Mouse (Mus musculus): ENCODE data around the gene Nlrp5. TPM values are rescaled to one million over a fixed set of nuclear protein-coding genes. Genes with fewer than 3 reads are reported as not detected.
"Not testable (repeated sequence)": the region's sequence is repeated elsewhere in the genome, so short reads cannot be mapped to it uniquely, and the experiment has no call there.

Gene Nlrp5
- total RNA-seq (2017) = not detected in 2 replicates

DNA sequence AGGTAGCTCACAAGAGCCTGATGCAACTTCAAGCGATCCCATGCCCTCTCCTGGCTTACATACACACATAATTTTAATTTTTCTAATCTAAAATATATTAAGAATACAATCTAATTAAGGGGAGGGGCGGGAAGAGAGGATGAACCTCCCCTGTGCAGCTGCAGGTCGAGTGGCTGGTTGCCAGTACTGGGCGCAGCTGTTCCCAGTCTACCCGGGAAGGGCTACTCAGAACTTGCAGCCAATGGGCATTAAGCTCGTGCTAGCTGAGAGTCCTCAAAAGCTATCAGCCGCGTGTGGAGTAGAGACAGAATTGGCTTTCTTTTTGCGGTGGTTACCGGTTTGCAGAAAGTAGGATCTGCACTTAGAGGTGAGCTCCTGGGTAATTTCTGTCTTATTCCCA, at the start of gene Nlrp5:
Nlrp5 (plus strand) TSS at position 301 of the 400 bp plus-strand sequence.
- ATAC-seq (replicated peaks in 1 of 2; ENCODE audit: insufficient read depth in 1 of 2, low FRiP score in 2 of 2, low TSS enrichment in 1 of 2, low read depth in 1 of 2, poor library complexity in 2 of 2, severe bottlenecking in 2 of 2) = no peak

DNA sequence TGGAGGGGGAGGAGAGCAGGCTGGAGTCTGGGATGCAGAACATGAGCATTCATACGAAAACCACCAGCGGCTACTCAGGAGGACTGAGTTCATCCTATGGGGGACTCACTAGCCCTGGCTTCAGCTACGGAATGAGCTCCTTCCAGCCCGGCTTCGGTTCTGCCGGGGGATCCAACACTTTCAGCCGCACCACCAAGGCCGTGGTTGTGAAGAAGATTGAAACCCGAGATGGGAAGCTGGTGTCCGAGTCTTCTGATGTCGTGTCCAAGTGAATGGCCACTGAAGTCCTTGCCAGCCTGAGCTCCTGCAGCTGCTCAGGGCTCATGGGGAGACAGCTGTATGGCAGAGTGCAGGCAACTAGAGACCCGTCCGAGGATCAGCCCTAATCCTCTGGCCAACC, 27.4 kb upstream of the Nlrp5 start:
- ATAC-seq (replicated peaks in 1 of 2; ENCODE audit: insufficient read depth in 1 of 2, low FRiP score in 2 of 2, low TSS enrichment in 1 of 2, low read depth in 1 of 2, poor library complexity in 2 of 2, severe bottlenecking in 2 of 2) = not testable (repeated sequence)

DNA sequence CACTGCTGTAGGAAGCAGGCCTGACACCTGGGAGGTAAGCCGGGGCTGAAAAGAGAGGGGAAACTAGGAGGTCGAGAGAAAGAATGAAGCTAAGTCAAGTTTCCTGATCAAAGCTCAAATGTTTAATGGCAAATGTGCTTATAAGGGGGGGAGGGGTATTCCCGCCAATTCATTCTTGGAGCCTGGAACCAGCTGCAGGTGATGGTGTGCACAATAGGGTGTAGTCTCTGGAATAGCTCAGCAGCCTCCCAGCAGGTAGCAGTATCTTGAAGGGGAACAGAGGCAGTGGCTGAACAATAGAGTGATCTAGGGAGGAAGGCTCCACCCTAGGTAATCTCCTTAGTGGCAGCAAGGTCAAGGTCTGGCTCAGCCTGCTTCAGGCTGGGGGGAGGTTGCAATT, 84.5 kb downstream of the Nlrp5 start:
- not testable (repeated sequence) for ATAC-seq (replicated peaks in 1 of 2; ENCODE audit: insufficient read depth in 1 of 2, low FRiP score in 2 of 2, low TSS enrichment in 1 of 2, low read depth in 1 of 2, poor library complexity in 2 of 2, severe bottlenecking in 2 of 2)

DNA sequence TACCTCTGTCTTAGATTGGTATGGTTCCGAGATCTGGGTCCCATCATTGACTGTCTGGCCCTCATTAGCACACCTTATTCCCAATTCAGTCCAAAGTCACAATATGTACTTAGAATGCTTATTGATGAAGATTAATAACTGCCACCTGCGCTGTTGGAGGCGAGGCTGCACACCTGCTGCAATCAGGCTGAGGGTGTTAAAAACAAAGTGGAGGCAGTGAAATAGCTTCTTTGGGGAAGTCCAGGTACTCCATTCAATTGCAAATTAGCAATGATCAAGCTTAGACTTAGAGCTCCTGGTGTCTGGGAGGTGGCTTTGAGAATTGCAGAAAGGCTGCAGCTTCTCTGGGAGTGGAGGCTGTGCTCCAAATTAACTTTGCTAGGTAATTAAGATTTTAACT, 85.1 kb downstream of the Nlrp5 start:
- not testable (repeated sequence) for ATAC-seq (replicated peaks in 1 of 2; ENCODE audit: insufficient read depth in 1 of 2, low FRiP score in 2 of 2, low TSS enrichment in 1 of 2, low read depth in 1 of 2, poor library complexity in 2 of 2, severe bottlenecking in 2 of 2)

DNA sequence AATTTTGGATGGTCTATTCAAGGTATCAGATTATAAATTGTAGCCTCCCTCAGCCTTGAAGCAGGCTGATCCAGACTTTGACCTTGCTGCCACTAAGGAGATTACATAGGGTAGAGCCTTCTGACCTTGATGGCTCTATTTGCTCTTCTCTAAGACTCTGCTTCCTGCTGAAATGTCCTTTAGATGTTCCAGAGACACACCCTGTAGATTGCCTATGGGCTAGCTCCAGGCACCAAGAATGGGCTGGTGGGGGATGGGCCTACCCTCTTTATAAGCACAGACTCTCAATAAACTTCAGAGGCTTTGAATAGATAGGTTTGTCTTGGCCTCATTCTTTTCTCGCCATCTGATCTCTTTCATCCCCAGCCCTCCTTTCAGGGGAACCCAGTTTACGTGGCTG, 87.2 kb downstream of the Nlrp5 start:
- ATAC-seq (replicated peaks in 1 of 2; ENCODE audit: insufficient read depth in 1 of 2, low FRiP score in 2 of 2, low TSS enrichment in 1 of 2, low read depth in 1 of 2, poor library complexity in 2 of 2, severe bottlenecking in 2 of 2) = not testable (repeated sequence)

Other genes with a start within 250 kb of the Nlrp5 start
- not detected in 2 replicates for gene Gm10662, start 241.4 kb upstream of the Nlrp5 start, total RNA-seq (2017)
- not detected in 2 replicates for gene Vmn1r165, start 168.6 kb upstream of the Nlrp5 start, total RNA-seq (2017)
- gene Vmn1r166, start 134.2 kb upstream of the Nlrp5 start, total RNA-seq (2017) = not detected in 2 replicates
- not detected in 2 replicates for gene Gm6902, start 107.0 kb upstream of the Nlrp5 start, total RNA-seq (2017)
- gene Nlrp4e, start 84.7 kb upstream of the Nlrp5 start, total RNA-seq (2017) = not detected in 2 replicates
- gene Vmn1r167, start 121.3 kb downstream of the Nlrp5 start, total RNA-seq (2017) = not detected in 2 replicates
- not detected in 2 replicates for gene Vmn1r168, start 153.8 kb downstream of the Nlrp5 start, total RNA-seq (2017)
- not detected in 2 replicates for gene Vmn1r169, start 189.6 kb downstream of the Nlrp5 start, total RNA-seq (2017)
- not detected in 2 replicates for gene Vmn1r170, start 220.3 kb downstream of the Nlrp5 start, total RNA-seq (2017)
- gene Vmn1r171, start 244.8 kb downstream of the Nlrp5 start, total RNA-seq (2017) = not detected in 2 replicates